Mouse (Mus musculus) right cerebral cortex, postnatal 10 days (tissue): ENCODE data around the gene Dagla.

ENCODE experiments used
- DNase-seq, 2 experiments: peaks; one replicate each; pipeline ENCODE4 v3.0.0; 2021; ENCODE audit warnings: low spot score in 2 of 2

Gene Dagla

DNA sequence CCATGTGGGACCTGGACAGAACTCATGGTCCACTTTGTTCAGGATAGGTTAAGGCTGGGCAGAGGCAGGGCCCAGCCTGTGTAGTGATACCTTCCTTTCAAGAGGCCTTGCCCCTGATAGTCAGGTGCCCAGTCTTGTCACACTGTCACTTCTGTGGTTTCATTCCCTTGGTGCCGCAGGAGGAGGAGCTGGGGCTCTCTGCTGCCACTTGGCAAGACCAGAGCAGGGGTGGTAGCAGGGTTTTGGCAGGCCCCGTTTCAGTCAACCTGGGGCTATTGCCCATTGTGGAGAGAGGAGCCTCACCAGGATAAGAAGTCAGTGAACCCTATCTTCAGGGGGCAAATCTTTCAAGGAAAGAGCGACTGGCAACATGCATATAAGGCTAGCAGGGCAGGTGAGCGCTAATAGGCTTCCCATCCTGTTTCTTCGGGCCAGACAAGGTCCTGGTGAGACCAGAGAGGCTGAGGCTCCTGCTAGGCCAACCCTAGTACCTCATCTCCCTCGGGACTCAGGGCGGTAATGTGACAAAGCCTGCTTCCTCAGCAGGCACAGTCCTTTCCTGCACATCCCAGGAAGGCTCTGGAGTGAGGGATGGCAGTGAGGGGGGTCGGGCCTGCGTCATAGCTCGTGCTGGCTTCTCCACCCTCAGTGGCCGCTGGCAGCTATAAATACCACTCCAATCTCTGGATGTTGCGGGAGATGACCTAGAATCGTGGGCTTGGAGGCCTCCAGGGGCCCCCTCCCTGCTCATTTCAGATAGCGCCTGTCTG is 23.7 kb downstream of the Dagla start:
- DNase-seq: no peak

DNA sequence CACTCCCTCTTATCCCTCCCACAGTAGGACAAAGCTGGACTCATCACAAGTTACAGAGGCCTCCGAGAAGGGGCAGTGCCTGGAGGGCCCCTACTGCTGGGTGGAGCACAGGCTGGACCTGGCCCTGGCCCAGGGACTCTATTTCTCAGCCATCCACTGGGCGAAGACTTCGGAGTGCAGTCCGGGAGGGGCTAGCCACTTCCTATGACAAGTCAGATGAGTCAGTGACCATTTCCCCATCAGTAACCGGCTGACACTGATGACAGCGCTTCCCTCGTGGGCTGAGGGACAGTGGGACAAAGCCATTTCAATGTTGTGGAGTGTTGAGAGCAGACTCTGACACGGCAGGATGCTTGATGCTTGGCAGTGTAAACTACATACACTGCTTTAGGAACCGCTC is 25.0 kb downstream of the Dagla start:
- no peak for DNase-seq

DNA sequence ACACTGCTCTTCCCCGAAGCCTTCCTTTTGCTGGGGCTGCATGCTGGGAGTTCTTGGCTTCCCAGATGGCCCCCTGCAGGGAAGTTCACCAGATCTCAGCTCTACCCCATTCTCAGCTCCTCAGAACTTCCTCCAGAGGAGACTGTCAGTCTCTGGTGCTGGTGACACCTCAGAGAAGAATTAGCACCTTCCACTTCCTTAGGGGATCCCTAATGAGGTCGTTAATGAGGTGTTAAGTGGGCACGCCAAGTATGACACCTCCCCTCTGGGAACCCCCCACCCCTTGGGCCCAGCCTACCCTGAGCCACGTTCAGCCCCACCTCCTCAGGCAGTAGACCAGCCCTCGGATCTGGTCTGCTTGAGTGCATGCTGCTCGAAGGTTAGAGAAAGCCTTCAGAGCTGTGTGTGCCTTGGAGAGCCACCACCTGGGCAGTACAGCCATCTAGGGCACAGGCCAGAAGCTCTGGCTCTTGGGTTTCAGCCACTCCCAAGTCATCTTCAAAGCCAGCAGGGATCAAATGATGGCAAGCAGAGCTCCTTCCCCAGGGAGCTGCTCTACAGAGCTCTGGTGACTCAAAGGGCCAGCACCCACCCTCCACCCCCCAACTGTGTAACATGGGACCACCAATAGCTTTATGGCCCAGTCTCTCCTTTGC is 25.9 kb downstream of the Dagla start:
- no peak for DNase-seq

DNA sequence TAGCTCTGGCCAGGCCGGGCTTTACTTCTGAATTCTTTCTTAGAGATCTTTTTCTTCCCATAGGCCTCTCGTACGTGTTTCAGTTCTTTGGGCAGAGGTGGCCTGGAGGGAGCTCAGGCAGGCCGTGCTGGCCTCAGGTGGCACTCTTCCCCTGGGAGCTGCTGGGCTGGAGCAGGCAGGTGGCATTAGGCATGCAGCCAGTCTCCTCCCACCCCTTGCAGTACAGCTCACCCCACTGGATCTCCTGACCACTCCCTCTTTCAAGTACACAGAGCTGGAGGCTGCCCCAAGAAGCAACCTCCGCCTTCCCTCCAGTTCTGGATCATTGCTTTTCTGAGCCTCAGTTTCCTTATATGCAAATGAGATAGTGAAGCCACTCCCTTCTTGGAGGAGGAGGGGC is 26.9 kb downstream of the Dagla start:
- DNase-seq: no peak

DNA sequence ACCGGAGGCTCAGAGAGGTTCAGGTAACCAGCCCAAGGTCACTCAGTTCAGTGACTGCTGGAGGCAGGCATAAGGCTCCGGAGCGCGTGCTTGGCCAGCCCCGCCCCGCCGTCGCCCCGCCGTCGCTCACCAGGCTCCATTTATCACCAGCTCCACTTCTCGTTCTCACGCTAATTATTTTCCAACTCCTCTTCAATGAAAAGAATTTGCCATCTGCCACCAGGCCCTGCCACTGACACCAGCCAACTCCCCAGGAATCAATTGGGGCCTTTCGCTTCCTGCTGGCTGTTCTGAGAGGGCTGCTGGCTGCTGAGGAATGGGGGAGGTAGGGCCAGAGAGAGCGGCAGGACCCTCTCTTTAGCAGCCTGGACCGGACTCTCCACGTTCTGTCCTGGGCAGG is 27.3 kb downstream of the Dagla start:
- peak; percentile 56 to 65 for DNase-seq

DNA sequence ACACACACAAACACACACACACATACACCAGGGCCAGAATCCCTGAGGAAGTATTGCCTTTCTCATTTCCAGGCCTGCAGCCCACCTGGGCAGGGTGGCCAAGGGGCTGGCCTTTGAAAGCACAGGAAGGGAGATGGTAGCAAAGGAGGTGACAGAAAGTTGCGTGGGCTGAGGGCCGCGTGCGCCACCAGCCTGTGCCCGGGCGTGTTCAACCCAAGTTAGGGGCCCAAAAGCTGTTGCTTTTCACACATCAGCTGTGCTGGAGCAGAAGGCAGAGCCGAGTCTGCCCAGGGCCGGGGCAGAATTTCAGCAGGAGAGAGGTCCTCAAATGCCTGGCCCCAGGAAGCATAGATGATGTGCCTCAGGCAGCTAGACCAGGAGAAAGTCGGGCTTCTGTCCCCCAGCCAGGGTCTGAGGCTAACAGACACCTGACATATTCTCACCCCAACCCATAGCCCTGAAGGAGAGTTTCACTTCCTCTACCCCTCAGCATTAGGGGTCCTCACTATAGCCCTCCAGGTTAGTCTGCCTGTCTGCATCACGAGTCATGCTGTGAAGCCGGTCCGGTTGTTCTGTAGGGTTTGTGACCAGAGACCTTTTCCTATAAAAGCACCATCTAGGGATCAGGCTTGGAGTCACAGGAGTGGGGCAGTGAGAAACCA is 28.1 kb downstream of the Dagla start:
- peak; percentile 56 to 66 for DNase-seq

DNA sequence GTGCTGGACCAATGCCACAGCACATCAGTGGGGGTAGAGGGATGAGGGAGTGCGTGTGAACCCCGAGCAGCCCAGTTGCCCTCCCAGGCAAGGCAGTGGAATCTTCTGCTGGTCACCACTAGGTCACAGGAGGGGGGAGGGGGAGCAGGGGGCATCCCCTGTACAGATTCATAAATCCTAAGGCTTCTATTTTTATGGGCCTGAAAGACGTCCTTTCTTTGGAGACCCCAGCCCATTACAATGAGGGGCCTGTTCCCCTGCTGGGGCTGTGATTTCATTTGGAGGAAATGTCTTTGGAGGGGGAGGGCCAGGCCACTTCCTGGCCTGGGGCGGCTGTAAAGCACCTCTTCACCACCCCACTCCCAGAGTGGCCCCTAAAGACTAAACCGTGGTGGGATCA is 30.6 kb downstream of the Dagla start:
- no peak for DNase-seq

DNA sequence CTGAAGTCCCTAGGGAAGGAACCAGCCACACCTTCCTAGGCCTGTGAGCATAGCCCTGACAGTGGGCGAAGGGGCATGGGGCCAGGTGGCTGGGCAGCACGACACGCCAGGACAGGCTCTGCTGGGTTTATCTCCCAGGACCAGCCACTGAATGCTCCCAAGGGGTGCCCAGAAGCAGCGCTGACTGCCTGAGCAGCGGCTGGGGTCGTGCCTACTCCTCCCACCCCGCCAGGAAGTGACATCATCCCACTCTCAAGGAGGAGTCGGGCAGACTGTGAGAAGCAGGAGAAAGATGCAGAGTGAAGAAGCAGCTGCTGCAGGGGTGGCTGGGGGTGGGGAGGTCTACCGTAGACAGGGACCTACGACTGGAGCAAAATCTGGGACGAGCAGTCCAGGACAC is 31.9 kb downstream of the Dagla start:
- DNase-seq: peak; percentile 70 to 81

DNA sequence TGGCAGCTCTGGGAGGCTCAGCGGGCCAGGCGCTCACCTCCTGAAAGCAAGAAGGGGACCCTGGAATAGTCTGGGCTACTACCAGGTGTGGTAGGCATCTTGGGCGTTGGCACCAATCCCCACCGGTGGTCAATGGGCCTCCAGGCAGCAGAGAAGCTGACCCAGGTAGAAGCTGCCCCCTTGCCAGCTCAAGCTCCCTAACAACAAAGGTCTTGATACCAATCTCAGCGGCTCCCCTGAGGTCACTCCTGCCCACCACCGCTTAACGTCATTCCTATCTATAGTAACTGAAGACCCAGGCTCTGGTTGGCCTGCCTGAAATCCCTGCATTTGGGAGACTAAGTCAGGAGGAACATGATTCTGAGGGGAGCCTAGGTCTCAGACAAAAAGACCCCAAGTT is 33.1 kb downstream of the Dagla start:
- DNase-seq: no peak

DNA sequence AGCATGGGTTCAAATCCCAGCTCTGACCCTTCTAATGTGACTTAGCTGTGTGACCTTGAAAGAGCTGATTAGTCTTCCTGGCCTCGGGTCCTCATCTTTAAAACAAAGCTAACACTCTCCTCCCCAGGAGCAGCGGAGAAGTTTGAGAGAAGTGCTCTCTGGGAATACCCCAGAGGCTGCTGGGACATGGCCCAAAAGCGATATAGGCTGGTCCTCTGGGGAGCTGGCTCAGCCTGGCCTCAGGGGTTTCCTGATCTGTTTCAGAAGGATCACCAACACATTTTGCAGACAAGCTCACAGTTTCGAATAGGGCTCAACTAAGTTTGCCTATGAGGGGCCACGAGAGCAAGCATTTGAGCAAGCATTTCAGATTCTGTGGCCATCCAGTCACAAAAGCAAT is 34.3 kb downstream of the Dagla start:
- no peak for DNase-seq

DNA sequence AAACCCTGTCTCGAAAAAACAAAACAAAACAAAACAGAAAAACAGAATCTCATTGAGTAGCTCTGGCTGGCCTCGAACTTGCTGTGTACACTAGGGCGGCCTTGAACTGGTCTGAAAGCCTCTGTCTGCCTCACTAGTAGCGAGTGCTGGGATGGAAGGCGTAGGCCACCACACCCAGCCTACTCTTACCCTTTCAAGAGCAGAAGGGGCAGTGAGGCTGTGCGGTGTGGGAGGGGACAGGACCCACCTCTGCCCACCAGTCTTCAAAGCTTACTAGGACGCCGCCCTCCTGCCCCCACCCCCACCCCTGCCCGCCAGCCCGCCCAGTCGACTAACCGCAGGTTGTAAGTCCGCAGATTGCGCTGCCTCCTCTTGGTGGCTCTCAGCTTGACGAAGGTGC is 35.8 kb downstream of the Dagla start:
- DNase-seq: no peak

DNA sequence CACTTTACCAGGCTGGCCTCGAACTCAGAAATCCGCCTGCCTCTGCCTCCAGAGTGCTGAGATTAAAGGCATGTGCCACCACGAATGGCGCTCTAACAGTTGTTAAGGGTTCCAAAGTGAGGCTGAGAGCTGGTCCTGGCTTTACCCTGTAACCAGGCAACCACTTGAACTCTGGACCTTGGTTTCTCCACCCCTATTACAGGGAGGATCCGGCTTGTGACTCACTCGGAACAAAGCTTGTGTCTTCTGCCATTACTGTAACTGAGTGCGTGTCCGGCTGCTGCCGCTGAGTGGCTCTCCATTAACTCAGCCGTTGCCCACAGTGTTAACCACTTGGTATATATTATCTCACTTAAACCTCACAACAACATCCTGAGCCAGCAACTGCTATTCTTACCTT is 36.7 kb downstream of the Dagla start:
- DNase-seq: no peak

DNA sequence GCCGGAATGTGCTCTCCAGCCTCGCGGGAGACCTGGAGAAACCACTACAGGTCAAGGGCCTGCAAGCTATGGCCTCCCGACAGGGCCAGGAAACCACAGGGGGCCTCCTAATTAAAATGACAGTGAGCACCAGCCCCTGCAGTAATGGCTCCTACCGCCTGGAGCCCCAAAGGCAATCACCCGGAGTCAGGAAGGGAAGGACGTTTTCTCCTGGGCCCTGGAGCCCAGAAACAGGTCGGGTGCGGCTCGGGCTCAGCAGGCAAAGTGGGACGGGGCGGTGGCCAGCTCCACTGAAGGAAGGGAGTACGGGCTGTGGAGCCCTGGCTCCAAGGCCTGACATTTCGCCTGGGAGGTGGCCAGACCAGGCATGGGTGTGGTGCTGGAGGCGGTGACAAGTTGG is 37.6 kb downstream of the Dagla start:
- no peak for DNase-seq

DNA sequence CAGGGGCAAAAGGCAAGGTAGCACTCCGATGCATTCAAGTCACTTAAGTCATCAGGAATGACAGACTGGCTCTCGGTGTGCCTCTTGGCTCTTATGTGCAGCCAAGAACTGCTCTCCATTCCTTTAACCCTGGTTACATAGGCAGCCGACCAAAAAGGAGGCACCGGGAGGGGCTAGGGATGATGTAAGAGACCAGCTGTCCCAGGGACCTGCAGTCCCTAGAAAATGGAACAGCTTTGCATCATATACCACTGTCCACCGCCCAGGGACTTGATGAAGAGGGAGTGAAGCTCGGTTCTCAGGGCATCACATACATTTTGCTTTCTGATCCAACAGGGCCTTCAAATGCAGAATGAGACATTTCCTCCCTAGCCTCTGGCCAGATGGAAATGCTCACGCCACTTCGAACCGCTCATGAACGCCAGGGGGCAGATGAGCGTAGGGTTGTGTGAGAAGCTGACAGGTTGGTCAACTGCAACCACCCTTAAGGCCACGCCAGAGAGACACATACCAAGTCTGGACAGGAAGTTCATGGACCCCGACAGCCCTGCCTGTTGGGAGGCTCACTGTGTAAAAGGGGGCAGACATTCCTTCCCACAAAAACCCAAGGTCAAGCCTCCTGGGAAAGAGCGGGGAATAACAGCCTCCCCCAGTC is 38.4 kb downstream of the Dagla start:
- DNase-seq: peak; percentile 73 to 85

DNA sequence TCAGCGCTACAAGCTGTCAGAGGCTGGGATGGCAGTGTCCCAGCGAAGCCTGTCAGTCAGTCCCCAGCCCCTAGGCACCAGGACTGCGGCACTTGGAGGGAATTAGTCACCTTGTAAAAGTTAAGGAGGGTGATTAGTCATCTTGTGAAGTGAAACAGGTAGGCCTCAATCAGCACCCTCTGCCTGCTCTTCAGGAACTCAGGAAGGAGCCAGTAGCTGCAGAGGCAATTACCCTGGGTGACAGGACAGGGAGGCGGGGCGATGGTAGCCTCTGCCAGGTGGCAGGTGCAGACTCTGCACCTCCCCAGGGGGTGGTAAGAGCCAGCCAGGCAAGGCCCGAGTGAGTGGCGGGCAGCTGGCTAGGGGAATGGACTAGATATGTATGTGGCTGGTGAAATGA is 43.3 kb downstream of the Dagla start:
- no peak for DNase-seq

DNA sequence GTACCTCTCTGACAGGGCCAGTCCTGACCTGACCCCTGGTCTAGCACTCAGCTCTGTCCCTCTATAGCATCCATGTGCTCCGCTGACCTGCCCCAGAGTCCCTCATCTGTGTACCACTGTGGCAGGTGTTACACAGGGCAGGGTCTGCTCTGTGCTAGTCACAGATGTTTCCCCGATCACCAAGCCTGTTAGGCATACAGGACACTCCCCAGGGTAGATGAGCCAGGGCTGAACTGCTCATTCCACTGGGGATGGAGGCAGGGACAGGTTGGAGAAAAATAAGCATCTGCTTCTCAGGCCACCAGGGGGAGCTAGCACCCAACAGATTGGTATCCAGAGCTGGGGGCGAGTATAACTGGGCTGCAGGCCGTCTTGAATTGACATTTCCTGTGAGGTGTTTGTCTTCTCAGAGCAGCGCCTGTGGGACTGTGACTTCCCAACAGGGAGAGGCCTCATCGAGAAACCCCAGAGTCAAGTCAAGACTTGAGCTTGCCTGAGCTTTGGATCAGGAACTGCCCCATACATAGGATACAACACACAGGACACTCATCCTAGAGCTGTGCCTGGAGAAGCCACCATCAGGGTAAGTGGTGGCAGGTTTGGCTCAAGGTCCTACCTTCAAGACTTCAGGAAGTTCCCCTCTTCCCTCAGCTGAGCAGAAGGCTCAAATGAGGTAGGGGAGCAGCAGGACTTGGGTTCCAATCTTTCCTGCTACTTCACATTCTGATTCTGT is 46.2 kb downstream of the Dagla start:
- peak; percentile 82 to 90 for DNase-seq

DNA sequence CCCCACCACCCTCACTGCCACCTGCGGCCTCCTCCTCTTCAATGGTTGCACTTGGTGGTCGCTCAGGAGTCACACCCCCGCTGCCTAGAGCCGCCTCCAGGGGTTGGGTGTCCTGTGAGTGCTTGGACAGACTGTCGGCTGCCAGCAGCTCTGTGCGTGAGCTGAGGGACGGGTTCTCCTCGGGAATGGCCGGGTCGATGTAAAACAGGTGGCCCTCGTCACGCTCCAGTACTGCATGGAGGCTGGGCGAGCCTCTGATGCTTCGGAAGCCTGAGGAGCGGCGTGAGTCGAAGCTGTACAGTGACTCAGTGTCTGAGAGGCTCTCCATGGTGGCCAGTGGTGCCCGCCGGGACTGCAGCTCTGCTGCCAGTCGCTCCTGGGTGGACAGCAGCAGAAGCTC is 56.5 kb downstream of the Dagla start:
- DNase-seq: no peak

DNA sequence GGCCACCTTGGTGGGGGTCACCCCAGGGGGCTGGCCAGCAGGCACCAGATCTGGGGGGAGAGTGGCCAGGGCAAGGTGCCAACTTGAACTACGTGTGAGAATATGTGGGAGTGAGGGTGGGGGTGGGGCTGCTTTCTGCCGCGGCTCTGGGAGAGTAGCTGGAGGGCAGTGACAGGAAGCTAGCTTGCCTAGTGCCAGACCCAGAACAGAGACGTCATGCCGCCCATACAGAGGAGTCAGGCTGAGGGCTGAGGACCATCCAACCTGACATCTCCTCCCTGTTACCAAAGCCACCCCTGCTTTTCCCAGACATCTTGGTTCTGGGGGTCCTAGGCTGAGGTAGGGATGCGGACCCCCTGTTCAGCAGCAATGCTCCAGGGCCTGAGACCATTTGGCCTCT is 57.5 kb downstream of the Dagla start:
- DNase-seq: no peak

DNA sequence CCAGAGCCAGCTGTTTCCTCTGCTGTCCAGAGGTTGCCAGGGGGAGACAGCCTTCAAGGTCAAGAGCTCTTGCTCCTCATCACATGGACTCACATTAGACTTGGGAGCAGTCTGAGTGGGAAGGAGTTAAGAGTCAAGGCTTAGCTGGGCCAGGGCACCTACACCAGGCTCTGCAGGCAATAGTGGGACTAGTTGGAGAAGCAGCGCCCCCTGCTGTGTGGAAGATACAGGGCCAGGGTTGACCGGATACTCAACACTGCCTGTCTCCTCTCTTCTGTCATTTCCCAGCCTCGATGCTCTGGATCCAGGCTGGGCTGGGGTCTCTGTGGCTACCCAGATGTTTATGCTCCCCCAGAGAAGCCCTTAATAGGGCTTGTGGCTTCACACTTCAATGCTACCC is 60.5 kb downstream of the Dagla start:
- peak; percentile 63 to 70 for DNase-seq

DNA sequence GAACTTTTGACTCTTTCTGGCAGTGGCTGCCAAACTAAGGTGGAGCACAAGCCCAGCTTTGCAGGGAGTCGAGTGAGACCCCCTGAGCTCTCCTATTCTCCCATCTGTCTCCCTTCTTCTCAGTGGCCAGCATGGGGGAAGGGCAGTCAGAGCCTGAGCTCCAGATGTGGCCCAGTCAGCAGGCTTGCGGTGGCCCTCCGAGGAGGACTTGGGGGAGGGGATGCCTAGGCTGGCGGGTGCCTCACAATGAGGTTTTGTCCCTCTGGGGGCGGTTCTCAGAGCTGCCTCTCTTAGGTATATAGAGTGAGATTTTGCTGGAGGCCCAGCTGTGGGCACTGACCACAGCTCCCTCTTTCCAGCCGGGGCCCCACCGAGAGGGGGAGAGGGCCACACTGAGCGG is 61.8 kb downstream of the Dagla start:
- DNase-seq: no peak

DNA sequence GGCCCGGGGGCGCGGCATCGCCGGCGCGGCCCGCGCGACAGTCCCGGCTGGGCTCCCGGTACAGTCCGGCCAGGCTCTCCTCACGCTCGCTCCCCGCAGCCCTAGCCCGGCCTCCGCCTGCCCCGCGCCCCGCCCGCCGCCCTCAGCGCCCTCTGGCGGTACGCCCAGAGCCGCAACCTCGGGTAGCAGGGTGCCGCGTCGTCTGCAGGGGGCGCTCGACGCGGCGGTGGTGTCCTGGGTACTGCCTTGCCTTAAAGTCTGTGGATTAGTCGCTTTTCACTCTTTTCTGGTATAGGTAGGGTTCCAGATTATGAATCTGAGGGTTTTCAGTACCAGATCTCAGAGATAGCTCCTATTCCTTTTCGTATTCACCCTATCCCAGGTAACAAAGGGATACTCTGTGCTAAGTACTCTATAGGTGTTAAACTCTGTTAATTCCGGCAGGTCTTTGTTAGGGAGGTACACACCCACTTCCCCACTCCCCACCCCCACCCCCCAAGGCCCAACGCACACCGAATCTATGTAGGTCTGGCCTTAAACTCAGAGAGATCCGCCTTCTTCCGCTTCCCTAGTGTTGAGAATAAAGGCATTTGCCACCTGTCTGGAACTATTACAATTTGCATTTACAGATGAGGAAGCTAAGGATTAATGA is 63.9 kb downstream of the Dagla start, which contains the start of gene Myrf:
Myrf (minus strand) TSS at position 95 of the 652 bp plus-strand sequence.
- peak in 1 of 2 experiments; percentile 68 for DNase-seq
